Mouse (Mus musculus): ENCODE data around the gene Cep295nl. TPM values are rescaled to one million over a fixed set of nuclear protein-coding genes. Genes with fewer than 3 reads are reported as not detected.
"Not testable (repeated sequence)": the region's sequence is repeated elsewhere in the genome, so short reads cannot be mapped to it uniquely, and the experiment has no call there.

Cep295nl gene
- polyA plus RNA-seq, 1 experiment from 2014 or later, result 0.20 TPM

DNA sequence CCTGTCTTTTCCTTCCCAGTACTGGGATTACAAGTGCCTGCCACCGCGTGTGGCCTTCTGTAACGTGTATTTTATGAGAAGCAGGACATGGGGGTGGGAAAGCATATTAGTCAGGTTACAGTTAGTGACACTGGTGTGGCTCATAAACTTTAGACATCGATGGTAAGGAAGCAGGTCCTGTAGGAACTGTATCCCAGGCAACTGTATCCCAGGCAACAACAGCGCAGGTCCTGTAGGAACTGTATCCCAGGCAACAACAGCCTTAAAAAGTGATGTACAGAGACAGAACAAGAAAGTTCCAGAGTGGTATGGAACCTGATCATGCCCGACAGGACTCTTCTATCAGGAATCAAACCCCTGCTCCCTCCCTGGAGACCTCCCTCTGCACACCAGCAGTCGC lies 20.8 kb downstream of the Cep295nl start:
- no peak overlapping the region for H3K9ac ChIP-seq (ENCODE audit: low read depth, low read length)
- H3K4me1 ChIP-seq (ENCODE audit: control insufficient read depth, insufficient read depth, low read length), result no peaks in the 10 kb centered on the region
- no peaks in the 10 kb centered on the region for H3K36me3 ChIP-seq (ENCODE audit: control insufficient read depth, insufficient read depth, low read length)
- ATAC-seq, result no peak
- H3K9me3 ChIP-seq (ENCODE audit: control insufficient read depth, low read length), result no peaks in the 10 kb centered on the region
- H3K27ac ChIP-seq (ENCODE audit: low read length), result no peak overlapping the region
- WGBS, result 85% methylated on average over 7 of the region's 7 CpGs
- no peak overlapping the region for H3K4me3 ChIP-seq (ENCODE audit: low read length)
- no peaks in the 10 kb centered on the region for H3K27me3 ChIP-seq (replicated peaks; ENCODE audit: control insufficient read depth, insufficient read depth, low read length)
- H3K4me2 ChIP-seq (ENCODE audit: low read depth, low read length), result no peak overlapping the region

DNA sequence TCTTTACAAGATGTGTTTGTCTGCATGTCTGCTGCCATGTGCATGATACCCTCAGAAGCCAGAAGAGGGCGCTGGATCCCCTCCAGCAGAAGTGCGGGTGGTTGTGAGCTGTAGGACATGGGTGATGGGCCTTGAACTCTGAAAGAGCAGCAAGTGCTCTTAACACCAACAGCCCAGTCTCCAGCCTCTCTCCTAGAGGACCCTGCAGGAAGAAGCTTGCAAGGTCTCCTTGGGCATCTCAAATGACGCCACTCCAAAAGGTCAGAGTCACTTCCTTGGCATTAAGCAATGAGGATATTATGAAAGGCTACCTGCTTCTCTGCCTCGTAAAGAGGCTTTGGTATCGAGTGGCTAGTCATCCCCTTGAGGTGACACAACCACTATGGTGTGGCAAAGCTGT lies 23.6 kb downstream of the Cep295nl start:
- no peak overlapping the region for H3K9ac ChIP-seq (ENCODE audit: low read depth, low read length)
- H3K4me2 ChIP-seq (ENCODE audit: low read depth, low read length), result no peak overlapping the region
- no peaks in the 10 kb centered on the region for H3K27me3 ChIP-seq (replicated peaks; ENCODE audit: control insufficient read depth, insufficient read depth, low read length)
- no peak for ATAC-seq
- H3K27ac ChIP-seq (ENCODE audit: low read length), result no peak overlapping the region
- no peaks in the 10 kb centered on the region for H3K4me1 ChIP-seq (ENCODE audit: control insufficient read depth, insufficient read depth, low read length)
- no peak overlapping the region for H3K4me3 ChIP-seq (ENCODE audit: low read length)
- H3K36me3 ChIP-seq (ENCODE audit: control insufficient read depth, insufficient read depth, low read length), result no peaks in the 10 kb centered on the region
- H3K9me3 ChIP-seq (ENCODE audit: control insufficient read depth, low read length), result no peaks in the 10 kb centered on the region
- WGBS, result 58% methylated on average over 5 of the region's 5 CpGs

DNA sequence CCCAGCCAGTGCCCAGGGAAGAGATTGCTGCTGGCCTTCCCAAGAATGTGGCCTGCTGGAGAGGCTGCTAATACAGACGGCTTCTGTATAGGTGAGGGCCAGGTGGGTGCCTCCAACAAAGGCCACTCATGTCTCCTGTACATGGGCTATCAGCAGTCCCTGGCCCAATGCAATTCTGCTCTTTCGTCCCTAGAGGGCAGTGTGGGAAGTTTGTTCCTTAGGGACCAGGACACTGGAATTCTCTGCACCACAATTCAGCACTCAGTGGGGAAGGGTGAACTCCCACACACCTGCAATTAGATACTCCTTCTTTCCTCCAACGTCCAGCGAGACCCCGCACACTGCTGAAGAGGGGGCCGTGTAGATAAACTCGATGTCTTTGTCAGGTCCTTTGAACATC lies 25.2 kb downstream of the Cep295nl start:
- Histone ChIP-seq H3K4me1 (ENCODE audit: control insufficient read depth, insufficient read depth, low read length) (no peaks in the 10 kb centered on the region), H3K27me3 (replicated peaks; ENCODE audit: control insufficient read depth, insufficient read depth, low read length) (no peaks in the 10 kb centered on the region), H3K27ac (ENCODE audit: low read length) (no peak overlapping the region), H3K9ac (ENCODE audit: low read depth, low read length) (no peak overlapping the region), H3K4me3 (ENCODE audit: low read length) (no peak overlapping the region), H3K36me3 (ENCODE audit: control insufficient read depth, insufficient read depth, low read length) (no peaks in the 10 kb centered on the region), H3K4me2 (ENCODE audit: low read depth, low read length) (no peak overlapping the region), H3K9me3 (ENCODE audit: control insufficient read depth, low read length) (no peaks in the 10 kb centered on the region)
- ATAC-seq, result peak; percentile 40; the same call in 1 of the 2 replicates
- WGBS, result 14% methylated on average over 7 of the region's 7 CpGs

DNA sequence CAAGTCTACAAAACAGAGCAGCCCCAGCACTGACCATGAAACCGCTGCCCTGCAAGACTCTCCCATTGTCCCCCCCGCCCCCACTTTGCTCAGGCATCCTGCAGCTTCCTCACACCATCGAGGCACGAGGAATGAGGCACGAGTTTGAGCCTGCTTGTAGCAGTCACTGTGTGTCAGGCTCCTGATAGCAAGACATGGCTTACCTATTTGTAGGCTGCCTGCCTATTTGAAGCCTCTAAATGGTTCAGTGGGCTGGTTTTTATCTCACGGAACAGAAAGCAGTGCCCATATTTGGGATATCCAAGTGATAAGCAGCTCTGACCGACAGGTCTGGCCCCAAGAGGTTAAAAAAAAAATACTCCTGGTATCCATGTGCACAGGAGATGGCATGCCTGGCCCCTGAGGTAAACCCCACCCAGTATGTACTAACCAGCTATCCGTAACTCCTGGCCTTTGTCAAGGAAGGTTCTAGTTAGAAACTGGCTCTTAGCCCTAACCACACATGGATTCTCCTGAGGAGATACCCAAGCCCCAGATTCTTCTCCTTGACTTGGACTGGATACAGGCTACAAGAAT lies 26.0 kb downstream of the Cep295nl start:
- Histone ChIP-seq H3K9ac (ENCODE audit: low read depth, low read length) (no peak overlapping the region), H3K27me3 (replicated peaks; ENCODE audit: control insufficient read depth, insufficient read depth, low read length) (no peaks in the 10 kb centered on the region), H3K27ac (ENCODE audit: low read length) (no peak overlapping the region), H3K9me3 (ENCODE audit: control insufficient read depth, low read length) (no peaks in the 10 kb centered on the region), H3K36me3 (ENCODE audit: control insufficient read depth, insufficient read depth, low read length) (no peaks in the 10 kb centered on the region), H3K4me1 (ENCODE audit: control insufficient read depth, insufficient read depth, low read length) (no peaks in the 10 kb centered on the region), H3K4me3 (ENCODE audit: low read length) (no peak overlapping the region), H3K4me2 (ENCODE audit: low read depth, low read length) (no peak overlapping the region)
- no peak for ATAC-seq
- WGBS, result 76% methylated on average over 8 of the region's 8 CpGs

DNA sequence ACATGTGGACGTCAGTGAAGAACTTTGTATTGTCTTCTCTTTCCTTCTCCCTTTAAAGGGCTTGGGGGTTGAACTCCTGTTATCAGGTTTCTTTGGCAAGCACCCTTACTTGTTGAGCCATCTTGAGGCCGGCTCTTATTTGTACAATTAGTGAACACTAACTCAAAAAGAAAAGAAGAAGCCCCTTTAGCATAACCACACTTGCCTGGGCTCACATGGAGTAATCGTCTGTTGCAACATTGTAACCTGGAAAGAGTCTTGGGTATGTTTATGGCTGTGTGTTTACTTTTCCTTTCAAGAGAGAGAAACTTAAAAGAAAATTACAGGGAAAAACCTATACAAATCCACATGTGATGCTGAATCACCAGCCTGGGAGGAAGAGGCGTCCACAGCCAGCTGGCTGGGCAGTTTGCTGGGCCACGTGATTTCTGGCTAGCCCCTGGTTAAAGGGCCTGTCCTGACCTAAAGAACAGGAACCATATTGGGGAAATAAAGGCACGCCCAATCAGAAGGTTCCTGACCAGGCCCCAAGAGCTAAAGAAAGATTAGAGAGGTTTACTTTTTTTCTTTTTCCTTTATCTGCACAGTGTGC lies 30.1 kb downstream of the Cep295nl start:
- no peak for ATAC-seq
- Histone ChIP-seq H3K9me3 (ENCODE audit: control insufficient read depth, low read length) (no peaks in the 10 kb centered on the region), H3K4me3 (ENCODE audit: low read length) (no peak overlapping the region), H3K27me3 (replicated peaks; ENCODE audit: control insufficient read depth, insufficient read depth, low read length) (no peaks in the 10 kb centered on the region), H3K9ac (ENCODE audit: low read depth, low read length) (no peak overlapping the region), H3K36me3 (ENCODE audit: control insufficient read depth, insufficient read depth, low read length) (peaks cover 9% of the 10 kb centered on the region), H3K4me2 (ENCODE audit: low read depth, low read length) (no peak overlapping the region), H3K27ac (ENCODE audit: low read length) (no peak overlapping the region), H3K4me1 (ENCODE audit: control insufficient read depth, insufficient read depth, low read length) (no peaks in the 10 kb centered on the region)
- WGBS, result 65% methylated on average over 6 of the region's 6 CpGs

DNA sequence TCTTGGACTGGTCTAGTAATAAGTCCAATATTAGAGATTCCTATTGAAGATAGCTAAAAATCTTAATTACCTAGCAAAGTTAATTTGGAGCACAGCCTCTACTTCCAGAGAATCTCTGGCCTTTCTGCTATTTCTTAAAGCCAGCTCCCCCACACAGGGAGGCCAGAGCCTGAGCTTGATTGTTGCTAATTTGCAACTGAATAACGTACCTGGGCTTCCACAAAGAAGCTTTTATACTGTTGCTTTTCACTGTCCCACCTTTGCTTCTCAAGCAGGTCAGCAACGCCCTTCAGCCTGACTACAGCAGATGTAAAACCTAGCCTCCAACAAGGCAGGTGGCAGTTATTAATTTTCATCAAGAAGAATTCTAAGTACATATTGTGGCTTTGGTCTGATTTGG lies 34.3 kb downstream of the Cep295nl start:
- ATAC-seq; H3K27me3 ChIP-seq (replicated peaks; ENCODE audit: control insufficient read depth, insufficient read depth, low read length); H3K9me3 ChIP-seq (ENCODE audit: control insufficient read depth, low read length); H3K4me2 ChIP-seq (ENCODE audit: low read depth, low read length); H3K4me1 ChIP-seq (ENCODE audit: control insufficient read depth, insufficient read depth, low read length); H3K27ac ChIP-seq (ENCODE audit: low read length); H3K36me3 ChIP-seq (ENCODE audit: control insufficient read depth, insufficient read depth, low read length); H3K9ac ChIP-seq (ENCODE audit: low read depth, low read length); H3K4me3 ChIP-seq (ENCODE audit: low read length): not testable (repeated sequence)
- WGBS, result 86% methylated on average over 2 of the region's 2 CpGs

DNA sequence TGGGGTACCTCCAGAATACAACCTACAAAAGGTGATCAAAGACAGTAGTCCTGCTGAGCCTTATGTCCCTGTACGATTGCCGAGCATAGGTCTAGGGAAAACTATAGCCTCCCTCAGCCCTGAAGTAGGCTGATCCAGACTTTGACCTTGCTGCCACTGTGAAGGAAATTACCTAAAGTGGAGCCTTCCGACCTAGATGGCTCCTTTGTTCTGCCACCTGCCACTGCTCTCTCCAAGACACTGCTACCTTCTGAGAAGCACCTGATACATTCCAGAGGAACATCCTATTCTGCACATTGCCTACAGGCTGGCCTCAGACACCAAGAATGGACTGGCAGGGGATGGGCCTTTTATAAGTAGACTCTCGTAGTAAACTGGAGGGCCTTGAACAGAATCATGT lies 38.3 kb downstream of the Cep295nl start:
- 89% methylated on average over 4 of the region's 4 CpGs for WGBS
- not testable (repeated sequence) for H3K9ac ChIP-seq (ENCODE audit: low read depth, low read length); H3K27me3 ChIP-seq (replicated peaks; ENCODE audit: control insufficient read depth, insufficient read depth, low read length); H3K4me1 ChIP-seq (ENCODE audit: control insufficient read depth, insufficient read depth, low read length); H3K27ac ChIP-seq (ENCODE audit: low read length); H3K9me3 ChIP-seq (ENCODE audit: control insufficient read depth, low read length); ATAC-seq; H3K4me2 ChIP-seq (ENCODE audit: low read depth, low read length); H3K36me3 ChIP-seq (ENCODE audit: control insufficient read depth, insufficient read depth, low read length); H3K4me3 ChIP-seq (ENCODE audit: low read length)

DNA sequence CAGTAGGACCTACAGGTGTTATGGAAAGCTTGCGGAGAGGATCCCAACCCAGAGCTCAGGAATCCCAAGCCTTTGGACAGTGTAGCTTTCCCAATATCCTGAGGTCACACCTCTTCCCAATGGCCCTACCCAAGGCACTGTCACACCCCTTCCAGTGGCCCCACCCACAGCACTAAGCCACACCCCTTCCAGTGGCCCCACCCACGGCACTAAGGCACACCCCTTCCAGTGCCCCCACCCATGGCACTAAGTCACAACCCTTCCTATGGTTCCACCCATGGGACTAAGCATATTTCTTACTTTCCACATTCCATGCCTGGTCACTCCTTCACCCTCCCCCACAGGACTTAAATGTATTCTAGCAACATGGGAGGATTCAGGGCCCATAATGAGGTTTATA lies 43.5 kb downstream of the Cep295nl start:
- Histone ChIP-seq H3K27ac (ENCODE audit: low read length) (no peak overlapping the region), H3K4me2 (ENCODE audit: low read depth, low read length) (no peak overlapping the region), H3K9me3 (ENCODE audit: control insufficient read depth, low read length) (no peaks in the 10 kb centered on the region), H3K4me3 (ENCODE audit: low read length) (no peak overlapping the region), H3K9ac (ENCODE audit: low read depth, low read length) (no peak overlapping the region), H3K36me3 (ENCODE audit: control insufficient read depth, insufficient read depth, low read length) (no peaks in the 10 kb centered on the region), H3K4me1 (ENCODE audit: control insufficient read depth, insufficient read depth, low read length) (no peaks in the 10 kb centered on the region; the same call in 1 of the 2 replicates), H3K27me3 (replicated peaks; ENCODE audit: control insufficient read depth, insufficient read depth, low read length) (no peaks in the 10 kb centered on the region)
- 74% methylated on average over 2 of the region's 2 CpGs for WGBS
- peak; percentile 28; the same call in 1 of the 2 replicates for ATAC-seq

DNA sequence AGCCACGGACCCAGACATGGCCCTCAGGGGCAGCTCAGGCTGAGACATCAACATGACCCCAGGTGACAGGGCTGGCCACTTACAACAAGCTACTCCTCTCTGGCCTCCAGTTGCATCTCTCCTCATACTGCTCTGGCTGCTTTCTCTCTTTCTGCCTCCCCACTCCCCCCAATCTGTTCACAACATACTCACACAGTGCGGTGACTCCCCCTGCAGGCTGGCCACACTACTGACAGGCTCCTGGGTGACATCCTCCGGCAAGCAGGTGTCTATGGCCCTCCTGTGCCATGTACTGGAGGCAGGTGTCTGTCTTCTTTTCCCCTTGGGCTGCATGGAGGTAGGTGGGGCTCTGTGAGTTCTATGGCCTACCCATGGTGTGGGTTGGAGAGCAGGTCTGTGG lies 44.3 kb downstream of the Cep295nl start:
- Histone ChIP-seq H3K9me3 (ENCODE audit: control insufficient read depth, low read length) (no peaks in the 10 kb centered on the region), H3K4me1 (ENCODE audit: control insufficient read depth, insufficient read depth, low read length) (no peaks in the 10 kb centered on the region), H3K36me3 (ENCODE audit: control insufficient read depth, insufficient read depth, low read length) (no peaks in the 10 kb centered on the region), H3K9ac (ENCODE audit: low read depth, low read length) (no peak overlapping the region), H3K27ac (ENCODE audit: low read length) (no peak overlapping the region), H3K4me3 (ENCODE audit: low read length) (no peak overlapping the region), H3K27me3 (replicated peaks; ENCODE audit: control insufficient read depth, insufficient read depth, low read length) (no peaks in the 10 kb centered on the region), H3K4me2 (ENCODE audit: low read depth, low read length) (no peak overlapping the region)
- 82% methylated on average over 3 of the region's 3 CpGs for WGBS
- no peak for ATAC-seq

DNA sequence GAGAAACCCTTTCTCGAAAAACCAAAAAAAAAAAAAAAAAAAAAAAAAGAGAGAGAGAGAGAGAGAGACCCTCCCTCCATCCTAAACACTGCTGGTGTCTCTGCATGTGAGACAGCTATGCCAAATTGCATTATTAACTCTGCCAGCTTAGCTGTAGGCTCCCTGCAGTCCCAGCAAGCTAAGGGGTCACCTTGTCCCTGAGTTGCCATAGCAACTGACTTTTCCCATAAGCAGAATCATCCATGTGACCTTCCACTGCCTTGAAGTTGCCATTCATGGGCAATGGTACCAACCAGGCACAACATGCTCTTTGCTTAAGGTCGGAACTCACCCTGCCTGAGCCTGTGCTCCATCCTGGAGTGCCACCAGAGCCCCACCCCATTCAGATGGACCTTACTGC lies 47.3 kb downstream of the Cep295nl start:
- no peaks in the 10 kb centered on the region for H3K9me3 ChIP-seq (ENCODE audit: control insufficient read depth, low read length)
- no peak for ATAC-seq
- WGBS, result 77% methylated on average over 2 of the region's 2 CpGs
- no peak overlapping the region for H3K27ac ChIP-seq (ENCODE audit: low read length)
- H3K9ac ChIP-seq (ENCODE audit: low read depth, low read length), result no peak overlapping the region
- H3K27me3 ChIP-seq (replicated peaks; ENCODE audit: control insufficient read depth, insufficient read depth, low read length), result no peaks in the 10 kb centered on the region
- H3K4me2 ChIP-seq (ENCODE audit: low read depth, low read length), result no peak overlapping the region
- no peak overlapping the region for H3K4me3 ChIP-seq (ENCODE audit: low read length)
- H3K36me3 ChIP-seq (ENCODE audit: control insufficient read depth, insufficient read depth, low read length), result no peaks in the 10 kb centered on the region
- H3K4me1 ChIP-seq (ENCODE audit: control insufficient read depth, insufficient read depth, low read length), result peaks cover 4% of the 10 kb centered on the region; the same call in 1 of the 2 replicates
